Mouse (Mus musculus) thymus, adult 2 months (tissue): ENCODE results near the gene Cmas.

Source experiments
- CTCF ChIP-seq: fragments of 200-500 bp; IDR thresholded peaks from 2 replicates; pipeline ENCODE4 v1.5.1; 2012; ENCODE audit warnings: mild to moderate bottlenecking, control low read depth, low read length, moderate library complexity, borderline replicate concordance; ENCODE audit not compliant: control insufficient read depth, poor library complexity, insufficient read depth; ENCODE audit errors: extremely low read depth
- POLR2A ChIP-seq: fragments of 200-500 bp; IDR thresholded peaks from 2 replicates; pipeline ENCODE4 v1.6.1; 2012; ENCODE audit warnings: mild to moderate bottlenecking, low read length, control low read depth, moderate library complexity; ENCODE audit not compliant: control insufficient read depth, poor library complexity, insufficient read depth; ENCODE audit errors: extremely low read depth

GRCm38 (mm10) chr6:142809373-142810098 is 53.0 kb downstream of the Cmas start:
- TF ChIP-seq POLR2A (no peak), CTCF (no peak)
